Comparison of ENCODE assay signal across 15 mouse cellular contexts in genomic region chr3:122049158-122049557, GRCm38 (mm10). TPM values are rescaled to one million over a fixed set of nuclear protein-coding genes. Genes with fewer than 3 reads are reported as not detected.
DNase-seq lines count a peak whose midpoint lies in the region; ATAC-seq and TF ChIP-seq lines count a peak whose summit lies in the region.
"Had no signal": no experiment of that assay in that cellular context is flagged by ENCODE, and none has a peak within 500 bp of the region (broad histone marks: within the 10 kb centered on the region; RNA-seq: fewer than 3 reads in every experiment).

No protein-coding gene starts in this region.

- CTCF ChIA-PET in Patski (lab: Charles Lee): interaction anchor here (0.8 to 1.1 kb wide), 2 partner anchors 54 to 150 kb away, joined by 3 read pairs; no protein-coding TSS in a partner anchor

- TF ChIP-seq CTCF in Patski (IDR thresholded peaks at IDR 0.05): no peak
- no peak for TF ChIP-seq CTCF in intestine, postnatal 0 days (IDR thresholded peaks at IDR 0.05; ENCODE audit: low read depth)
- no peak for TF ChIP-seq CTCF in stomach, postnatal 0 days (IDR thresholded peaks at IDR 0.05; ENCODE audit: low read depth)

- ATAC-seq in lung, embryonic 16.5 days (ENCODE audit: low read depth): peak; percentile 24; the same call in 1 of the 2 replicates
- peak; percentile 22 for ATAC-seq in Patski
- ATAC-seq in intestine, postnatal 0 days: peak; percentile 61
- ATAC-seq in stomach, postnatal 0 days (ENCODE audit: low FRiP score, low TSS enrichment): peak; percentile 40; the same call in 1 of the 2 replicates

- H3K4me3 ChIP-seq in lung, embryonic 16.5 days (ENCODE audit: low read length): no peak overlapping the region
- H3K4me3 ChIP-seq in intestine, postnatal 0 days (ENCODE audit: low read depth, low read length): no peak overlapping the region
- H3K4me3 ChIP-seq in stomach, postnatal 0 days (ENCODE audit: low read depth, low read length): no peak overlapping the region
- H3K4me3 ChIP-seq: heart, embryonic 15.5 days; layer of hippocampus, adult 2 months had no signal

- H3K36me3 ChIP-seq in lung, embryonic 16.5 days (ENCODE audit: control insufficient read depth, insufficient read depth, low read length): no peaks in the 10 kb centered on the region
- H3K36me3 ChIP-seq in intestine, postnatal 0 days (ENCODE audit: control insufficient read depth, insufficient read depth): no peaks in the 10 kb centered on the region
- H3K36me3 ChIP-seq in stomach, postnatal 0 days (ENCODE audit: control insufficient read depth, insufficient read depth, low read length): no peaks in the 10 kb centered on the region
- H3K36me3 ChIP-seq: heart, embryonic 15.5 days; midbrain, embryonic 10.5 days had no signal

- DNase-seq in lung, postnatal 10 days: no peak
- no peak for DNase-seq in Patski (ENCODE audit: low read depth, low spot score)
- no peak for DNase-seq in stomach, postnatal 0 days (ENCODE audit: low spot score)
- no peak for DNase-seq in cerebellum, adult 8-10 months
- DNase-seq in c-Kit-positive CD71-positive TER-119-positive erythroid progenitor cells, embryonic 14.5 days (ENCODE audit: low spot score): no peak
- DNase-seq: cerebellum, adult 11-12 months; gastrocnemius, postnatal 36 days; kidney, adult 9 months; lung, adult 2 months had no signal

- 0 out of 2 replicates have a peak overlapping the region, but pooled peaks have one; percentile 18 for H3K27ac ChIP-seq in lung, embryonic 16.5 days (ENCODE audit: low read length)
- H3K27ac ChIP-seq in intestine, postnatal 0 days (ENCODE audit: low read depth, low read length): no peak overlapping the region
- no peak overlapping the region for H3K27ac ChIP-seq in stomach, postnatal 0 days (replicated peaks)
- H3K27ac ChIP-seq: hindbrain, embryonic 14.5 days; layer of hippocampus, adult 2 months; midbrain, embryonic 10.5 days had no signal

- H3K27me3 ChIP-seq in lung, embryonic 16.5 days (ENCODE audit: control insufficient read depth, insufficient read depth, low read depth, low read length): no peaks in the 10 kb centered on the region; the same call in 1 of the 2 replicates
- no peaks in the 10 kb centered on the region for H3K27me3 ChIP-seq in Patski
- peaks cover 4% of the 10 kb centered on the region; the same call in 1 of the 2 replicates for H3K27me3 ChIP-seq in intestine, postnatal 0 days (replicated peaks; ENCODE audit: control insufficient read depth, insufficient read depth, low read length)
- H3K27me3 ChIP-seq in stomach, postnatal 0 days (ENCODE audit: control insufficient read depth, insufficient read depth, low read length): no peaks in the 10 kb centered on the region
- H3K27me3 ChIP-seq: heart, embryonic 15.5 days had no signal

- H3K4me2 ChIP-seq in lung, embryonic 16.5 days (ENCODE audit: low read depth, low read length): no peak overlapping the region
- H3K4me2 ChIP-seq in intestine, postnatal 0 days (replicated peaks; ENCODE audit: low read depth): no peak overlapping the region
- no peak overlapping the region for H3K4me2 ChIP-seq in stomach, postnatal 0 days (replicated peaks; ENCODE audit: low read depth)

- TF ChIP-seq EP300 in stomach, postnatal 0 days (optimal IDR thresholded peaks at IDR 0.05): peak; percentile 86

- H3K9me3 ChIP-seq in lung, embryonic 16.5 days (ENCODE audit: control insufficient read depth, low read length): no peaks in the 10 kb centered on the region
- no peaks in the 10 kb centered on the region for H3K9me3 ChIP-seq in intestine, postnatal 0 days (ENCODE audit: control insufficient read depth)
- no peaks in the 10 kb centered on the region for H3K9me3 ChIP-seq in stomach, postnatal 0 days (ENCODE audit: control insufficient read depth, low read length)
- H3K9me3 ChIP-seq: heart, embryonic 15.5 days; midbrain, embryonic 10.5 days had no signal

- in situ Hi-C loops in Patski (cut with MboI; ENCODE audit: low pct_unique_long_range_greater_than_20kb): loop anchor here (5.0 kb wide), 1 partner anchor 53 kb away; no protein-coding TSS in a partner anchor

- POLR2A ChIA-PET in Patski (lab: Charles Lee): no interaction called here

- WGBS in lung, embryonic 16.5 days: 35% methylated on average over 6 of the region's 6 CpGs
- WGBS in intestine, postnatal 0 days: 33% methylated on average over 6 of the region's 6 CpGs
- WGBS in stomach, postnatal 0 days: 40% methylated on average over 6 of the region's 6 CpGs

- no peak overlapping the region for H3K9ac ChIP-seq in lung, embryonic 16.5 days (ENCODE audit: low read length)
- H3K9ac ChIP-seq in intestine, postnatal 0 days (ENCODE audit: low read depth, low read length): no peak overlapping the region
- no peak overlapping the region for H3K9ac ChIP-seq in stomach, postnatal 0 days (ENCODE audit: low read length)
- H3K9ac ChIP-seq: heart, embryonic 15.5 days; hindbrain, embryonic 14.5 days had no signal

- H3K4me1 ChIP-seq in lung, embryonic 16.5 days (replicated peaks; ENCODE audit: control insufficient read depth, insufficient read depth, low read length): peaks cover 32% of the 10 kb centered on the region
- H3K4me1 ChIP-seq in intestine, postnatal 0 days (replicated peaks; ENCODE audit: control insufficient read depth, insufficient read depth, low read length): peaks cover 11% of the 10 kb centered on the region
- H3K4me1 ChIP-seq in stomach, postnatal 0 days (replicated peaks; ENCODE audit: control insufficient read depth, insufficient read depth): peaks cover 9% of the 10 kb centered on the region

RNA-seq across cellular contexts. Expression of gene Abca4, which starts 4.9 kb away (rescaled TPM):
- 0.90 and 1.5 TPM in 2 replicates for polyA plus RNA-seq in lung, embryonic 16.5 days (2015; fragmentation: Nextera tagmentation; extraction: Ambion mirVana)
- polyA plus RNA-seq in Patski (2021): 1.5 TPM
- 0.56 and 0.92 TPM in 2 replicates for polyA plus RNA-seq in intestine, postnatal 0 days (2015; fragmentation: Nextera tagmentation; extraction: Ambion mirVana)
- 0.44 and 0.46 TPM in 2 replicates for polyA plus RNA-seq in stomach, postnatal 0 days (2015; fragmentation: Nextera tagmentation; extraction: Ambion mirVana)
